Mouse (Mus musculus) urinary bladder, postnatal 25 days (tissue): Measurements from ENCODE around the gene Cep78.

Source experiments
- DNase-seq: peaks from one replicate; pipeline ENCODE4 v3.0.0; 2022; ENCODE audit warnings: low spot score

Cep78 gene

GRCm38 (mm10) chr19:15908016-15908415 lies 76.8 kb downstream of the Cep78 start:
- no peak for DNase-seq
